Mouse (Mus musculus) lung, embryonic 14.5 days (tissue): ENCODE results near the gene Rgl2. TPM values are rescaled to one million over a fixed set of nuclear protein-coding genes. Genes with fewer than 3 reads are reported as not detected.

Experiments used
- ATAC-seq: fragments of 200-750 bp; cut with Nextera tagmentation; 2 replicates; pipeline ENCODE4 v1.8.0; 2017; ENCODE audit warnings: mild to moderate bottlenecking, moderate TSS enrichment, moderate library complexity; ENCODE audit not compliant: insufficient read depth
- DNase-seq: peaks from one replicate; pipeline ENCODE4 v3.0.0-alpha.2; 2015
- H3K27ac ChIP-seq: fragments of 300-500 bp; sonication (generic); 2 replicates; pipeline ENCODE4 v1.5.1; 2014; ENCODE audit warnings: low read depth, mild to moderate bottlenecking, moderate library complexity
- H3K27me3 ChIP-seq: fragments of 300-500 bp; sonication (generic); 2 replicates; pipeline ENCODE4 v1.6.1; 2014; ENCODE audit warnings: low read length, control low read depth; ENCODE audit not compliant: insufficient read depth
- H3K36me3 ChIP-seq: fragments of 300-500 bp; sonication (generic); 2 replicates; pipeline ENCODE4 v1.6.1; 2014; ENCODE audit warnings: control low read depth; ENCODE audit not compliant: insufficient read depth
- H3K4me1 ChIP-seq: fragments of 300-500 bp; sonication (generic); 2 replicates; pipeline ENCODE4 v1.6.1; 2014; ENCODE audit warnings: antibody characterized with exemption, control low read depth; ENCODE audit not compliant: insufficient read depth
- H3K4me2 ChIP-seq: fragments of 300-500 bp; sonication (generic); 2 replicates; pipeline ENCODE4 v1.6.1; 2014; ENCODE audit warnings: mild to moderate bottlenecking
- H3K4me3 ChIP-seq: fragments of 300-500 bp; sonication (generic); 2 replicates; pipeline ENCODE4 v1.5.1; 2014; ENCODE audit warnings: low read depth, low read length
- H3K9ac ChIP-seq: fragments of 300-500 bp; sonication (generic); 2 replicates; pipeline ENCODE4 v1.6.1; 2014
- H3K9me3 ChIP-seq: fragments of 300-500 bp; sonication (generic); 2 replicates; pipeline ENCODE4 v1.6.1; 2016; ENCODE audit warnings: low read depth, low read length, control low read depth
- CTCF ChIP-seq: IDR thresholded peaks from 2 replicates; pipeline ENCODE4 v1.5.1; 2016; ENCODE audit warnings: antibody characterized with exemption, low read depth
- WGBS: fragments of 180-500 bp; shearing (Covaris S2); extraction: QIAGEN DNeasy Blood & Tissue Kit; methylation state at CpG from one replicate; pipeline ENCODE4 v1.1.7; 2014; 5-methylcytosine and 5-hydroxymethylcytosine counted together
- polyA plus RNA-seq: library from polyadenylated mRNA; unstranded; fragments of >200 nt; fragmentation: Nextera tagmentation; extraction: Ambion mirVana; gene quantifications from 2 replicates; pipeline ENCODE4 v1.2.1, GENCODE M21; 2014

Gene Rgl2
- polyA plus RNA-seq, 1 experiment from 2014 or later = 49.1 TPM

GRCm38 (mm10) chr17:33909869-33910250 is 19.5 kb upstream of the Rgl2 start:
- Histone ChIP-seq H3K27me3 (no peaks in the 10 kb centered on the region), H3K4me3 (peak overlapping the region; percentile 69), H3K9ac (peak overlapping the region; percentile 86), H3K4me1 (no peaks in the 10 kb centered on the region; the same call in 1 of the 2 replicates), H3K4me2 (peak overlapping the region; percentile 100), H3K36me3 (peaks cover 41% of the 10 kb centered on the region), H3K9me3 (no peaks in the 10 kb centered on the region), H3K27ac (peak overlapping the region; percentile 93)
- DNase-seq (peak; percentile 57), ATAC-seq (no peak; the same call in 1 of the 2 replicates)
- 0% methylated on average over 14 of the region's 14 CpGs for WGBS
- no peak for TF ChIP-seq CTCF

- H3K4me2 ChIP-seq = peak overlapping the region; percentile 100
- TF ChIP-seq CTCF = peak; percentile 19; the same call in 1 of the 2 replicates
- H3K4me1 ChIP-seq = no peaks in the 10 kb centered on the region; the same call in 1 of the 2 replicates
- H3K36me3 ChIP-seq = peaks cover 45% of the 10 kb centered on the region
- ATAC-seq = no peak
- WGBS = 41% methylated on average over 11 of the region's 11 CpGs
- no peak for DNase-seq
- peak overlapping the region; percentile 86 for H3K9ac ChIP-seq
- no peaks in the 10 kb centered on the region for H3K9me3 ChIP-seq
- H3K4me3 ChIP-seq = peak overlapping the region; percentile 69
- H3K27me3 ChIP-seq = no peaks in the 10 kb centered on the region
- no peak overlapping the region for H3K27ac ChIP-seq
Observed at GRCm38 (mm10) chr17:33910346-33911051, 18.8 kb upstream of the Rgl2 start.

DNA sequence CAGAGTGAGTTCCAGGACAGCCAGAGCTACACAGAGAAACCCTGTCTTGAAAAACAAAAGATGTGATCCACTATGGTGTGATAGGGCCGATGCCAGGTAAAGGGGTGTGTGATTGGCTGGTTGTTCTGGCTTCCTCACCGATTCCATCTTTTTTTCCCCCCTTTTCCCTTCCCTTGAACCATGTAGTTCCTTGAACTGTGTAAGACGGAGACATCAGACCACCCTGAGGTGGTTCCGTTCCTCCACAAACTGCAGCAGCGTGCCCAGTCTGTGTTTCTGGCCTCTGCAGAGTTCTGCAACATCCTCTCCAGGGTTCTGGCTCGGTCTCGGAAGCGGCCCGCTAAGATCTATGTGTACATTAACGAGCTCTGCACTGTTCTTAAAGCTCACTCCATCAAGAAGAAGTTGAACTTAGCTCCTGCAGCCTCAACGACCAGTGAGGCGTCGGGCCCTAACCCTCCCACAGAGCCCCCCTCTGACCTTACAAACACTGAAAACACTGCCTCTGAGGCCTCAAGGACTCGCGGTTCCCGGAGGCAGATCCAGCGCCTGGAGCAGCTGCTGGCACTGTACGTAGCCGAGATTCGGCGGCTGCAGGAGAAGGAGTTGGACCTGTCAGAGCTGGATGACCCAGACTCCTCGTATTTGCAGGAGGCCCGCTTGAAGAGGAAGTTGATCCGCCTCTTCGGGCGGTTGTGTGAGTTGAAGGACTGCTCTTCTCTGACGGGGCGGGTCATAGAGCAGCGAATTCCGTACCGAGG is 18.1 kb upstream of the Rgl2 start:
- no peak overlapping the region for H3K4me2 ChIP-seq
- H3K9me3 ChIP-seq = no peaks in the 10 kb centered on the region
- no peaks in the 10 kb centered on the region; the same call in 1 of the 2 replicates for H3K4me1 ChIP-seq
- H3K27me3 ChIP-seq = no peaks in the 10 kb centered on the region
- H3K9ac ChIP-seq = no peak overlapping the region
- H3K4me3 ChIP-seq = no peak overlapping the region
- H3K36me3 ChIP-seq = peaks cover 45% of the 10 kb centered on the region
- no peak for DNase-seq
- no peak for ATAC-seq
- no peak for TF ChIP-seq CTCF
- H3K27ac ChIP-seq = no peak overlapping the region
- WGBS = 83% methylated on average over 31 of the region's 31 CpGs

GRCm38 (mm10) chr17:33911813-33912414 is 17.4 kb upstream of the Rgl2 start:
- no peak overlapping the region for H3K27ac ChIP-seq

GRCm38 (mm10) chr17:33913264-33913663 is 16.1 kb upstream of the Rgl2 start:
- ATAC-seq = no peak
- Histone ChIP-seq H3K4me1 (no peaks in the 10 kb centered on the region; the same call in 1 of the 2 replicates), H3K36me3 (peaks cover 60% of the 10 kb centered on the region)

More at GRCm38 (mm10) chr17:33911813-33912414, 17.4 kb upstream of the Rgl2 start:
- no peak for TF ChIP-seq CTCF
- H3K36me3 ChIP-seq = peaks cover 46% of the 10 kb centered on the region
- no peaks in the 10 kb centered on the region; the same call in 1 of the 2 replicates for H3K4me1 ChIP-seq
- no peak overlapping the region for H3K9ac ChIP-seq
- WGBS = 86% methylated on average over 28 of the region's 28 CpGs
- H3K9me3 ChIP-seq = no peaks in the 10 kb centered on the region
- no peak for ATAC-seq
- H3K4me2 ChIP-seq = no peak overlapping the region
- no peaks in the 10 kb centered on the region for H3K27me3 ChIP-seq
- DNase-seq = no peak
- no peak overlapping the region for H3K4me3 ChIP-seq

DNA sequence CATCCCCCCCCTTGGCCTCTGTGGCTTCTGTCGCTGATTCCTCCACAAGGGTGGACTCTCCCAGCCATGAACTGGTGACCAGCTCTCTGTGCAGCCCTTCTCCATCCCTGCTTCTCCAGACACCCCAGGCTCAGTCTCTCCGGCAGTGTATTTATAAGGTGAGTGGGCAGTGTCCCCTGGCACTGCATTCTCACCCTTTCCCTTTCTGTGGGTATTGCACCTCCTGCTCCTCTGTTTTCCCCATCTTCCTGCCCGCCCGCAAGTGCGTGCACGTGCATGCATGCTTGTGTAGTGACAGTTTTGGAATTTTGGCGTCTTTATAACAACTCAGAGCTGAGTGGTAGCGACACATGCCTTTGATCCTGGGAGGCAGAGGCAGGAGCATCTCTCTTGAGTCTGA is 15.4 kb upstream of the Rgl2 start:
- H3K36me3 ChIP-seq = peaks cover 61% of the 10 kb centered on the region

More at GRCm38 (mm10) chr17:33913264-33913663, 16.1 kb upstream of the Rgl2 start:
- TF ChIP-seq CTCF = no peak
- DNase-seq = no peak
- H3K27me3 ChIP-seq = no peaks in the 10 kb centered on the region
- no peaks in the 10 kb centered on the region for H3K9me3 ChIP-seq
- WGBS = 91% methylated on average over 10 of the region's 10 CpGs
- no peak overlapping the region for H3K9ac ChIP-seq
- H3K27ac ChIP-seq = no peak overlapping the region
- no peak overlapping the region for H3K4me2 ChIP-seq
- no peak overlapping the region for H3K4me3 ChIP-seq

GRCm38 (mm10) chr17:33914969-33915391 is 14.4 kb upstream of the Rgl2 start:
- no peaks in the 10 kb centered on the region for H3K9me3 ChIP-seq
- ATAC-seq (no peak), DNase-seq (no peak)
- WGBS = 68% methylated on average over 13 of the region's 13 CpGs
- H3K4me1 ChIP-seq = peaks cover 5% of the 10 kb centered on the region
- no peak; the same call in 1 of the 2 replicates for TF ChIP-seq CTCF
- peak overlapping the region; percentile 56; the same call in 1 of the 2 replicates for H3K4me3 ChIP-seq
- H3K9ac ChIP-seq = peak overlapping the region; percentile 4; the same call in 1 of the 2 replicates
- H3K4me2 ChIP-seq = peak overlapping the region; percentile 72
- H3K36me3 ChIP-seq = peaks cover 61% of the 10 kb centered on the region
- no peak overlapping the region for H3K27ac ChIP-seq
- no peaks in the 10 kb centered on the region for H3K27me3 ChIP-seq

More for the DNA sequence above, 15.4 kb upstream of the Rgl2 start:
- Histone ChIP-seq H3K4me3 (no peak overlapping the region), H3K9ac (no peak overlapping the region), H3K27me3 (no peaks in the 10 kb centered on the region), H3K4me1 (peaks cover 2% of the 10 kb centered on the region), H3K27ac (no peak overlapping the region), H3K4me2 (no peak overlapping the region), H3K9me3 (no peaks in the 10 kb centered on the region)
- 94% methylated on average over 8 of the region's 8 CpGs for WGBS
- no peak for TF ChIP-seq CTCF
- DNase-seq (no peak), ATAC-seq (no peak)
